Mouse (Mus musculus): ENCODE data around the gene Dpagt1. TPM values are rescaled to one million over a fixed set of nuclear protein-coding genes. Genes with fewer than 3 reads are reported as not detected.
"Not testable (repeated sequence)": the region's sequence is repeated elsewhere in the genome, so short reads cannot be mapped to it uniquely, and the experiment has no call there.

The Dpagt1 gene
- 31.4 and 37.2 TPM in 2 replicates for polyA plus RNA-seq (2015; fragmentation: Nextera tagmentation; extraction: Ambion mirVana)

- peak; percentile 27; the same call in 1 of the 2 replicates for ATAC-seq (ENCODE audit: insufficient number of reproducible peaks, low FRiP score, low TSS enrichment, low read depth)
- Histone ChIP-seq H3K9me3 (replicated peaks) (no peaks in the 10 kb centered on the region), H3K27me3 (no peaks in the 10 kb centered on the region), H3K4me2 (replicated peaks) (peak within 1 kb of the TSS; percentile 73), H3K4me3 (replicated peaks) (peak within 1 kb of the TSS; percentile 80), H3K27ac (replicated peaks) (peak within 1 kb of the TSS; percentile 94), H3K36me3 (peaks cover 16% of the 10 kb centered on the region), H3K4me1 (peaks cover 16% of the 10 kb centered on the region), H3K9ac (peak within 1 kb of the TSS; percentile 76)
- 2% methylated on average over 12 of the region's 12 CpGs for WGBS
Observed at GRCm38 (mm10) chr9:44325768-44326370, at the start of gene Dpagt1. Dpagt1 (plus strand) TSS chr9:44326019.

GRCm38 (mm10) chr9:44283183-44283582 is 42.6 kb upstream of the Dpagt1 start:
- Histone ChIP-seq H3K27me3 (peaks cover 10% of the 10 kb centered on the region), H3K9me3 (replicated peaks) (no peaks in the 10 kb centered on the region), H3K4me3 (replicated peaks) (no peak overlapping the region), H3K9ac (no peak overlapping the region), H3K4me2 (replicated peaks) (no peak overlapping the region), H3K4me1 (peaks cover 18% of the 10 kb centered on the region), H3K36me3 (peaks cover 4% of the 10 kb centered on the region; the same call in 1 of the 2 replicates), H3K27ac (replicated peaks) (no peak overlapping the region)
- no peak for ATAC-seq (ENCODE audit: insufficient number of reproducible peaks, low FRiP score, low TSS enrichment, low read depth)
- 72% methylated on average over 5 of the region's 5 CpGs for WGBS

- H3K9ac ChIP-seq: no peak overlapping the region
Observed at GRCm38 (mm10) chr9:44286256-44286850, 39.5 kb upstream of the Dpagt1 start.

GRCm38 (mm10) chr9:44287003-44287400 is 38.8 kb upstream of the Dpagt1 start:
- H3K36me3 ChIP-seq: peaks cover 15% of the 10 kb centered on the region
- H3K9me3 ChIP-seq (replicated peaks): no peaks in the 10 kb centered on the region
- 8% methylated on average over 11 of the region's 11 CpGs for whole genome bisulfite sequencing
- ATAC-seq (ENCODE audit: insufficient number of reproducible peaks, low FRiP score, low TSS enrichment, low read depth): peak; percentile 40; the same call in 1 of the 2 replicates
- peak overlapping the region; percentile 65 for H3K9ac ChIP-seq
- peak overlapping the region; percentile 93 for H3K4me2 ChIP-seq (replicated peaks)
- peak overlapping the region; percentile 62 for H3K4me3 ChIP-seq (replicated peaks)
- no peak overlapping the region for H3K27ac ChIP-seq (replicated peaks)
- peaks cover 23% of the 10 kb centered on the region for H3K27me3 ChIP-seq
- peaks cover 26% of the 10 kb centered on the region for H3K4me1 ChIP-seq

More at GRCm38 (mm10) chr9:44286256-44286850, 39.5 kb upstream of the Dpagt1 start:
- no peak overlapping the region for H3K27ac ChIP-seq (replicated peaks)
- H3K9me3 ChIP-seq (replicated peaks): no peaks in the 10 kb centered on the region
- H3K4me3 ChIP-seq (replicated peaks): no peak overlapping the region
- peaks cover 10% of the 10 kb centered on the region for H3K36me3 ChIP-seq
- peaks cover 26% of the 10 kb centered on the region for H3K4me1 ChIP-seq
- 9% methylated on average over 6 of the region's 6 CpGs for WGBS
- ATAC-seq (ENCODE audit: insufficient number of reproducible peaks, low FRiP score, low TSS enrichment, low read depth): no peak
- H3K27me3 ChIP-seq: peaks cover 23% of the 10 kb centered on the region
- no peak overlapping the region; the same call in 1 of the 2 replicates for H3K4me2 ChIP-seq (replicated peaks)

- no peak overlapping the region for H3K27ac ChIP-seq (replicated peaks)
- ATAC-seq (ENCODE audit: insufficient number of reproducible peaks, low FRiP score, low TSS enrichment, low read depth): peak; percentile 46; the same call in 1 of the 2 replicates
- H3K4me1 ChIP-seq: peaks cover 26% of the 10 kb centered on the region
- peak overlapping the region; percentile 93 for H3K4me2 ChIP-seq (replicated peaks)
- peaks cover 23% of the 10 kb centered on the region for H3K27me3 ChIP-seq
- no peaks in the 10 kb centered on the region for H3K9me3 ChIP-seq (replicated peaks)
- H3K9ac ChIP-seq: peak overlapping the region; percentile 65
- H3K36me3 ChIP-seq: peaks cover 19% of the 10 kb centered on the region
- H3K4me3 ChIP-seq (replicated peaks): peak overlapping the region; percentile 62
- WGBS: under 1% methylated on average over 46 of the region's 47 CpGs
Observed at GRCm38 (mm10) chr9:44287401-44288075, 38.3 kb upstream of the Dpagt1 start.

GRCm38 (mm10) chr9:44288076-44288958 is 37.5 kb upstream of the Dpagt1 start, which contains the start of gene Abcg4:
Abcg4 (minus strand) TSS chr9:44288615.
- Histone ChIP-seq H3K9ac (peak within 1 kb of the TSS; percentile 65), H3K36me3 (peaks cover 27% of the 10 kb centered on the region), H3K9me3 (replicated peaks) (no peaks in the 10 kb centered on the region), H3K27me3 (peaks cover 23% of the 10 kb centered on the region), H3K4me3 (replicated peaks) (peak within 1 kb of the TSS; percentile 62), H3K27ac (replicated peaks) (no peak within 1 kb of the TSS), H3K4me1 (peaks cover 26% of the 10 kb centered on the region), H3K4me2 (replicated peaks) (peak within 1 kb of the TSS; percentile 93)
- ATAC-seq (ENCODE audit: insufficient number of reproducible peaks, low FRiP score, low TSS enrichment, low read depth): peak; percentile 16; the same call in 1 of the 2 replicates
- 1% methylated on average over 38 of the region's 38 CpGs for WGBS

- Histone ChIP-seq H3K4me3 (replicated peaks) (no peak overlapping the region), H3K9me3 (replicated peaks) (no peaks in the 10 kb centered on the region), H3K4me1 (peaks cover 26% of the 10 kb centered on the region), H3K36me3 (peaks cover 33% of the 10 kb centered on the region), H3K27ac (replicated peaks) (no peak overlapping the region), H3K9ac (no peak overlapping the region), H3K27me3 (peaks cover 23% of the 10 kb centered on the region), H3K4me2 (replicated peaks) (peak overlapping the region; percentile 93; the same call in 1 of the 2 replicates)
- ATAC-seq (ENCODE audit: insufficient number of reproducible peaks, low FRiP score, low TSS enrichment, low read depth): no peak
- WGBS: 11% methylated on average over 11 of the region's 11 CpGs
Observed at GRCm38 (mm10) chr9:44288959-44289291, 36.9 kb upstream of the Dpagt1 start.

GRCm38 (mm10) chr9:44292490-44292889 is 33.3 kb upstream of the Dpagt1 start:
- Histone ChIP-seq H3K27ac (replicated peaks) (no peak overlapping the region), H3K4me2 (replicated peaks) (no peak overlapping the region), H3K36me3 (peaks cover 64% of the 10 kb centered on the region), H3K27me3 (peaks cover 16% of the 10 kb centered on the region), H3K9me3 (replicated peaks) (no peaks in the 10 kb centered on the region), H3K9ac (no peak overlapping the region), H3K4me1 (peaks cover 15% of the 10 kb centered on the region), H3K4me3 (replicated peaks) (no peak overlapping the region)
- ATAC-seq (ENCODE audit: insufficient number of reproducible peaks, low FRiP score, low TSS enrichment, low read depth): no peak
- WGBS: 71% methylated on average over 3 of the region's 3 CpGs

GRCm38 (mm10) chr9:44300001-44300400 is 25.8 kb upstream of the Dpagt1 start:
- H3K4me2 ChIP-seq (replicated peaks); H3K4me1 ChIP-seq; ATAC-seq (ENCODE audit: insufficient number of reproducible peaks, low FRiP score, low TSS enrichment, low read depth); H3K27ac ChIP-seq (replicated peaks); H3K9ac ChIP-seq; H3K27me3 ChIP-seq; H3K9me3 ChIP-seq (replicated peaks); H3K4me3 ChIP-seq (replicated peaks): not testable (repeated sequence)
- peaks cover 66% of the 10 kb centered on the region for H3K36me3 ChIP-seq
- WGBS: 95% methylated on average over 3 of the region's 3 CpGs

- Histone ChIP-seq H3K4me2 (replicated peaks) (peak within 1 kb of the TSS; percentile 55), H3K4me3 (replicated peaks) (peak within 1 kb of the TSS; percentile 99), H3K27ac (replicated peaks) (peak within 1 kb of the TSS; percentile 85), H3K36me3 (peaks cover 17% of the 10 kb centered on the region), H3K27me3 (no peaks in the 10 kb centered on the region), H3K9ac (peak within 1 kb of the TSS; percentile 92), H3K9me3 (replicated peaks) (no peaks in the 10 kb centered on the region), H3K4me1 (peaks cover 9% of the 10 kb centered on the region)
- under 1% methylated on average over 54 of the region's 54 CpGs for WGBS
- ATAC-seq (ENCODE audit: insufficient number of reproducible peaks, low FRiP score, low TSS enrichment, low read depth): peak; percentile 99
Observed at GRCm38 (mm10) chr9:44305466-44306079, 20.2 kb upstream of the Dpagt1 start, which contains the start of gene Hinfp. Hinfp (minus strand) TSS chr9:44305671.

All from embryonic facial prominence, embryonic 15.5 days (tissue).